Mouse (Mus musculus): Measurements from ENCODE around the gene Olfr507. TPM values are rescaled to one million over a fixed set of nuclear protein-coding genes. Genes with fewer than 3 reads are reported as not detected.

Gene Olfr507
- polyA plus RNA-seq, 1 experiment from 2014 or later: not detected

GRCm38 (mm10) chr7:108662419-108662818, 40.8 kb downstream of the Olfr507 start:
- no peak overlapping the region for H3K4me2 ChIP-seq (ENCODE audit: low read length)
- H3K9ac ChIP-seq (ENCODE audit: low read length): no peak overlapping the region
- no peak overlapping the region for H3K27ac ChIP-seq (replicated peaks in 1 of 2; ENCODE audit: control insufficient read depth in 1 of 2, insufficient read depth in 1 of 2, low read depth in 2 of 2, low read length in 2 of 2)
- WGBS: 74% methylated on average over 3 of the region's 3 CpGs
- ATAC-seq (ENCODE audit: insufficient number of reproducible peaks, insufficient read depth, low FRiP score, low read depth): no peak
- no peaks in the 10 kb centered on the region for H3K4me1 ChIP-seq (ENCODE audit: control insufficient read depth in 2 of 2, insufficient read depth in 2 of 2, low read length in 2 of 2)
- H3K4me3 ChIP-seq (ENCODE audit: control insufficient read depth in 1 of 2, insufficient read depth in 1 of 2, low read depth in 1 of 2, low read length in 2 of 2): no peak overlapping the region
- no peaks in the 10 kb centered on the region for H3K36me3 ChIP-seq (ENCODE audit: control insufficient read depth, insufficient read depth, low read length)
- 0 out of 2 replicates have a peak, but pooled peaks cover 4% of the 10 kb centered on the region for H3K9me3 ChIP-seq (ENCODE audit: control insufficient read depth, low read length)
- H3K27me3 ChIP-seq (ENCODE audit: control insufficient read depth, insufficient read depth, low read length): no peaks in the 10 kb centered on the region

GRCm38 (mm10) chr7:108666118-108666517, 44.5 kb downstream of the Olfr507 start, which contains the start of gene Olfr510:
TSS of gene Olfr510 (plus strand) at chr7:108666418.
- H3K27ac ChIP-seq (replicated peaks in 1 of 2; ENCODE audit: control insufficient read depth in 1 of 2, insufficient read depth in 1 of 2, low read depth in 2 of 2, low read length in 2 of 2): no peak within 1 kb of the TSS
- no peak within 1 kb of the TSS for H3K9ac ChIP-seq (ENCODE audit: low read length)
- 0 out of 2 replicates have a peak, but pooled peaks cover 2% of the 10 kb centered on the region for H3K9me3 ChIP-seq (ENCODE audit: control insufficient read depth, low read length)
- H3K4me2 ChIP-seq (ENCODE audit: low read length): no peak within 1 kb of the TSS
- H3K36me3 ChIP-seq (ENCODE audit: control insufficient read depth, insufficient read depth, low read length): no peaks in the 10 kb centered on the region
- ATAC-seq (ENCODE audit: insufficient number of reproducible peaks, insufficient read depth, low FRiP score, low read depth): no peak
- H3K4me3 ChIP-seq (ENCODE audit: control insufficient read depth in 1 of 2, insufficient read depth in 1 of 2, low read depth in 1 of 2, low read length in 2 of 2): no peak within 1 kb of the TSS
- 71% methylated on average over 1 of the region's 1 CpGs for WGBS
- H3K4me1 ChIP-seq (ENCODE audit: control insufficient read depth in 2 of 2, insufficient read depth in 2 of 2, low read length in 2 of 2): no peaks in the 10 kb centered on the region
- no peaks in the 10 kb centered on the region for H3K27me3 ChIP-seq (ENCODE audit: control insufficient read depth, insufficient read depth, low read length)

GRCm38 (mm10) chr7:108671058-108671457, 49.4 kb downstream of the Olfr507 start:
- no peak overlapping the region for H3K4me2 ChIP-seq (ENCODE audit: low read length)
- no peaks in the 10 kb centered on the region for H3K36me3 ChIP-seq (ENCODE audit: control insufficient read depth, insufficient read depth, low read length)
- no peak for ATAC-seq (ENCODE audit: insufficient number of reproducible peaks, insufficient read depth, low FRiP score, low read depth)
- no peak overlapping the region for H3K27ac ChIP-seq (replicated peaks in 1 of 2; ENCODE audit: control insufficient read depth in 1 of 2, insufficient read depth in 1 of 2, low read depth in 2 of 2, low read length in 2 of 2)
- no peaks in the 10 kb centered on the region for H3K27me3 ChIP-seq (ENCODE audit: control insufficient read depth, insufficient read depth, low read length)
- 0 out of 2 replicates have a peak, but pooled peaks cover 3% of the 10 kb centered on the region for H3K9me3 ChIP-seq (ENCODE audit: control insufficient read depth, low read length)
- H3K9ac ChIP-seq (ENCODE audit: low read length): no peak overlapping the region
- H3K4me1 ChIP-seq (ENCODE audit: control insufficient read depth in 2 of 2, insufficient read depth in 2 of 2, low read length in 2 of 2): no peaks in the 10 kb centered on the region
- no peak overlapping the region for H3K4me3 ChIP-seq (ENCODE audit: control insufficient read depth in 1 of 2, insufficient read depth in 1 of 2, low read depth in 1 of 2, low read length in 2 of 2)
- 62% methylated on average over 1 of the region's 1 CpGs for WGBS

Other genes with a start within 250 kb of the Olfr507 start
- not detected in 2 replicates for gene Olfr495, start 228.6 kb upstream of the Olfr507 start, polyA plus RNA-seq (2014; fragmentation: Nextera tagmentation; extraction: Ambion mirVana)
- gene Olfr497, start 201.4 kb upstream of the Olfr507 start, polyA plus RNA-seq (2014; fragmentation: Nextera tagmentation; extraction: Ambion mirVana): not detected in 2 replicates
- not detected in 2 replicates for gene Olfr498, start 156.5 kb upstream of the Olfr507 start, polyA plus RNA-seq (2014; fragmentation: Nextera tagmentation; extraction: Ambion mirVana)
- not detected in 2 replicates for gene Olfr502, start 96.7 kb upstream of the Olfr507 start, polyA plus RNA-seq (2014; fragmentation: Nextera tagmentation; extraction: Ambion mirVana)
- not detected in 2 replicates for gene Olfr503, start 77.3 kb upstream of the Olfr507 start, polyA plus RNA-seq (2014; fragmentation: Nextera tagmentation; extraction: Ambion mirVana)
- not detected in 2 replicates for gene Olfr504, start 56.0 kb upstream of the Olfr507 start, polyA plus RNA-seq (2014; fragmentation: Nextera tagmentation; extraction: Ambion mirVana)
- not detected in 2 replicates for gene Olfr506, start 11.0 kb upstream of the Olfr507 start, polyA plus RNA-seq (2014; fragmentation: Nextera tagmentation; extraction: Ambion mirVana)
- gene Olfr508, start 8.2 kb downstream of the Olfr507 start, polyA plus RNA-seq (2014; fragmentation: Nextera tagmentation; extraction: Ambion mirVana): not detected in 2 replicates
- gene Olfr509, start 30.1 kb downstream of the Olfr507 start, polyA plus RNA-seq (2014; fragmentation: Nextera tagmentation; extraction: Ambion mirVana): 0.05 TPM in 1 of 2 replicates, not detected in the other
- gene Olfr510, start 44.6 kb downstream of the Olfr507 start, polyA plus RNA-seq (2014; fragmentation: Nextera tagmentation; extraction: Ambion mirVana): not detected in 2 replicates
- gene Olfr512, start 91.5 kb downstream of the Olfr507 start, polyA plus RNA-seq (2014; fragmentation: Nextera tagmentation; extraction: Ambion mirVana): not detected in 2 replicates
- gene Olfr513, start 129.2 kb downstream of the Olfr507 start, polyA plus RNA-seq (2014; fragmentation: Nextera tagmentation; extraction: Ambion mirVana): not detected in 2 replicates
- not detected in 2 replicates for gene Olfr514, start 204.2 kb downstream of the Olfr507 start, polyA plus RNA-seq (2014; fragmentation: Nextera tagmentation; extraction: Ambion mirVana)
- not detected in 2 replicates for gene Olfr516, start 228.7 kb downstream of the Olfr507 start, polyA plus RNA-seq (2014; fragmentation: Nextera tagmentation; extraction: Ambion mirVana)